In genomic region chr7:67521731-67522130, GRCm38 (mm10) we compare ENCODE assay signal across 3 mouse cellular contexts.
DNase-seq lines count a peak whose midpoint lies in the region; ATAC-seq and TF ChIP-seq lines count a peak whose summit lies in the region.
"Not testable (repeated sequence)": the region's sequence is repeated elsewhere in the genome, so short reads cannot be mapped to it uniquely, and the experiment has no call there.

No protein-coding gene starts in this region.

- not testable (repeated sequence) for H3K27me3 ChIP-seq in forebrain, embryonic 14.5 days (replicated peaks; ENCODE audit: control insufficient read depth, insufficient read depth, low read length)

- H3K36me3 ChIP-seq in forebrain, embryonic 14.5 days (ENCODE audit: control insufficient read depth, insufficient read depth, low read length): not testable (repeated sequence)

- ATAC-seq in forebrain, embryonic 14.5 days: not testable (repeated sequence)

- not testable (repeated sequence) for TF ChIP-seq CTCF in brain, embryonic 14.5 days (IDR thresholded peaks at IDR 0.05; ENCODE audit: borderline replicate concordance, extremely low read depth, insufficient read depth, insufficient read length)

- H3K27ac ChIP-seq in forebrain, embryonic 14.5 days (ENCODE audit: low read depth, low read length): not testable (repeated sequence)

- not testable (repeated sequence) for H3K9ac ChIP-seq in forebrain, embryonic 14.5 days (ENCODE audit: low read length)

- not testable (repeated sequence) for H3K4me2 ChIP-seq in forebrain, embryonic 14.5 days (ENCODE audit: low read length)

- TF ChIP-seq POLR2A in brain, embryonic 14.5 days (IDR thresholded peaks at IDR 0.05; ENCODE audit: borderline replicate concordance, extremely low read depth, insufficient read depth, insufficient read length, poor library complexity, severe bottlenecking): not testable (repeated sequence)

- not testable (repeated sequence) for H3K4me3 ChIP-seq in forebrain, embryonic 14.5 days (ENCODE audit: low read depth, low read length)

- not testable (repeated sequence) for H3K4me1 ChIP-seq in forebrain, embryonic 14.5 days (ENCODE audit: control insufficient read depth, insufficient read depth, low read length)

- H3K9me3 ChIP-seq in forebrain, embryonic 14.5 days (replicated peaks; ENCODE audit: control insufficient read depth, low read length): not testable (repeated sequence)

- DNase-seq in brain, embryonic 14.5 days (ENCODE audit: low read depth): peak; percentile 72
- DNase-seq in forebrain, embryonic 14.5 days (ENCODE audit: low spot score): peak; percentile 58
- DNase-seq in heart, adult 11 months: peak; percentile 46

- 63% methylated on average over 3 of the region's 5 CpGs for WGBS in forebrain, embryonic 14.5 days
